Mouse (Mus musculus): ENCODE measurements around the gene Rnaseh1. TPM values are rescaled to one million over a fixed set of nuclear protein-coding genes. Genes with fewer than 3 reads are reported as not detected.

Rnaseh1 gene
- polyA plus RNA-seq, 2 experiments = 26.5 to 31.9 TPM

- Histone ChIP-seq H3K9ac (ENCODE audit: low read depth, low read length, severe bottlenecking) (peak overlapping the region; percentile 12; the same call in 1 of the 2 replicates), H3K4me2 (replicated peaks; ENCODE audit: low read depth, low read length, severe bottlenecking) (no peak overlapping the region), H3K9me3 (ENCODE audit: control insufficient read depth, low read length) (no peaks in the 10 kb centered on the region), H3K36me3 (ENCODE audit: control insufficient read depth, insufficient read depth, low read length) (peaks cover 17% of the 10 kb centered on the region), H3K27me3 (ENCODE audit: control insufficient read depth, insufficient read depth, low read length) (no peaks in the 10 kb centered on the region), H3K27ac (replicated peaks; ENCODE audit: low read depth, low read length) (peak overlapping the region; percentile 67), H3K4me1 (ENCODE audit: control insufficient read depth, insufficient read depth, low read length) (no peaks in the 10 kb centered on the region; the same call in 1 of the 2 replicates), H3K4me3 (replicated peaks; ENCODE audit: low read length) (no peak overlapping the region)
- ATAC-seq (ENCODE audit: low FRiP score, low read depth) = peak; percentile 28
- DNase-seq (ENCODE audit: low spot score) = no peak
- no peak for TF ChIP-seq POLR2A (IDR thresholded peaks at IDR 0.05; ENCODE audit: borderline replicate concordance, extremely low read depth, insufficient read depth, insufficient read length)
- whole genome bisulfite sequencing = 41% methylated on average over 3 of the region's 3 CpGs
Measured at GRCm38 (mm10) chr12:28700101-28700511, 50.7 kb downstream of the Rnaseh1 start.

GRCm38 (mm10) chr12:28700561-28701025, 51.2 kb downstream of the Rnaseh1 start:
- H3K9me3 ChIP-seq (ENCODE audit: control insufficient read depth, low read length) = no peaks in the 10 kb centered on the region
- H3K27me3 ChIP-seq (ENCODE audit: control insufficient read depth, insufficient read depth, low read length) = no peaks in the 10 kb centered on the region
- peaks cover 14% of the 10 kb centered on the region for H3K36me3 ChIP-seq (ENCODE audit: control insufficient read depth, insufficient read depth, low read length)
- WGBS = 76% methylated on average over 19 of the region's 19 CpGs
- no peak for TF ChIP-seq POLR2A (IDR thresholded peaks at IDR 0.05; ENCODE audit: borderline replicate concordance, extremely low read depth, insufficient read depth, insufficient read length)
- H3K4me3 ChIP-seq (replicated peaks; ENCODE audit: low read length) = no peak overlapping the region
- no peak overlapping the region for H3K4me2 ChIP-seq (replicated peaks; ENCODE audit: low read depth, low read length, severe bottlenecking)
- ATAC-seq (ENCODE audit: low FRiP score, low read depth) (no peak), DNase-seq (ENCODE audit: low spot score) (no peak)
- H3K27ac ChIP-seq (replicated peaks; ENCODE audit: low read depth, low read length) = no peak overlapping the region
- no peaks in the 10 kb centered on the region; the same call in 1 of the 2 replicates for H3K4me1 ChIP-seq (ENCODE audit: control insufficient read depth, insufficient read depth, low read length)
- H3K9ac ChIP-seq (ENCODE audit: low read depth, low read length, severe bottlenecking) = peak overlapping the region; percentile 12; the same call in 1 of the 2 replicates

DNA sequence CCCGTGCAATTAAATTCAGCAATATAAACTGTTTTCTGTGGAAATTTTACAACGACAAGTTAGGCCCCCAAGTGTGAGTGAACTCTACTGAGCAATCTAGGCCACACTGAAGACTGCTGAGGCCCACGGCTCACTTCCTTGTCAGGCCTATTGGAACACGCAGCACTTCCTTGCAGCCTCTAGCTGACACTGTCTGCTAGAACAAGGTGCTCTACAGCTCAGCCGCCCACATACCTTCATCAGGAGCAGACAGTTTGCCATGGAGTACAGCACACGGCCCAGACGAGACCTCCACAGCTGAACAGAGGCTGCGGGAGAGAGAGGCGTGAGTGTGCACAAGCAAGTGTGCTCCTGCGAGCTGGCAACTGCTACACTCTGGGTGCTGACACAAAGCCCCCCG, 51.9 kb downstream of the Rnaseh1 start:
- Histone ChIP-seq H3K27me3 (ENCODE audit: control insufficient read depth, insufficient read depth, low read length) (no peaks in the 10 kb centered on the region), H3K9ac (ENCODE audit: low read depth, low read length, severe bottlenecking) (0 out of 2 replicates have a peak overlapping the region, but pooled peaks have one; percentile 8), H3K9me3 (ENCODE audit: control insufficient read depth, low read length) (no peaks in the 10 kb centered on the region), H3K4me2 (replicated peaks; ENCODE audit: low read depth, low read length, severe bottlenecking) (no peak overlapping the region), H3K27ac (replicated peaks; ENCODE audit: low read depth, low read length) (no peak overlapping the region), H3K4me3 (replicated peaks; ENCODE audit: low read length) (no peak overlapping the region), H3K36me3 (ENCODE audit: control insufficient read depth, insufficient read depth, low read length) (peaks cover 13% of the 10 kb centered on the region), H3K4me1 (ENCODE audit: control insufficient read depth, insufficient read depth, low read length) (no peaks in the 10 kb centered on the region; the same call in 1 of the 2 replicates)
- DNase-seq (ENCODE audit: low spot score) = no peak
- WGBS = 67% methylated on average over 11 of the region's 11 CpGs
- no peak for ATAC-seq (ENCODE audit: low FRiP score, low read depth)
- TF ChIP-seq POLR2A (IDR thresholded peaks at IDR 0.05; ENCODE audit: borderline replicate concordance, extremely low read depth, insufficient read depth, insufficient read length) = no peak

- no peaks in the 10 kb centered on the region for H3K27me3 ChIP-seq (ENCODE audit: control insufficient read depth, insufficient read depth, low read length)
- no peak overlapping the region for H3K4me3 ChIP-seq (replicated peaks; ENCODE audit: low read length)
- no peak for TF ChIP-seq POLR2A (IDR thresholded peaks at IDR 0.05; ENCODE audit: borderline replicate concordance, extremely low read depth, insufficient read depth, insufficient read length)
- no peak overlapping the region for H3K4me2 ChIP-seq (replicated peaks; ENCODE audit: low read depth, low read length, severe bottlenecking)
- no peak overlapping the region for H3K9ac ChIP-seq (ENCODE audit: low read depth, low read length, severe bottlenecking)
- H3K4me1 ChIP-seq (ENCODE audit: control insufficient read depth, insufficient read depth, low read length) = no peaks in the 10 kb centered on the region; the same call in 1 of the 2 replicates
- no peak overlapping the region for H3K27ac ChIP-seq (replicated peaks; ENCODE audit: low read depth, low read length)
- no peak for DNase-seq (ENCODE audit: low spot score)
- H3K36me3 ChIP-seq (ENCODE audit: control insufficient read depth, insufficient read depth, low read length) = peaks cover 9% of the 10 kb centered on the region
- H3K9me3 ChIP-seq (ENCODE audit: control insufficient read depth, low read length) = no peaks in the 10 kb centered on the region
- 9% methylated on average over 12 of the region's 12 CpGs for WGBS
- ATAC-seq (ENCODE audit: low FRiP score, low read depth) = no peak
Measured at GRCm38 (mm10) chr12:28704381-28704780, 55.0 kb downstream of the Rnaseh1 start.

DNA sequence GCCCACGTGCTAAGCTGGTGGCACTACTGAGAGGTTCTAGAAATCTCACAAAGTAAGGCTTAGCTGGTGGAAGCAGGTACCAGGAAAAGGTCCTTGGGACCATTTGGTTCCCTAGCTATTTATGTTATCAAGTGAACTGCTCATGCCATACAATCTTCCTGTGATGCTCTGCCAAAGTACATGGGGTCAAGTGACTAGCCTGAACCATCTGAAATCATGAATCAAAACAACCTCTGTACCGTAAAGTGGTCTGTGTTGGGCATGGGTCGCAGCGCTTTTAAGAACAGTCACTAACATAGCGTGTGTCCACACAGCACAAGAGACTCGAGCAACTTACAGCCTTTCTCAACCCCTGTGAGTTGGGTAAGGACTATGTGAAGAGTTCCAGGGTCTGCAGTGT, 55.8 kb downstream of the Rnaseh1 start:
- no peak for TF ChIP-seq POLR2A (IDR thresholded peaks at IDR 0.05; ENCODE audit: borderline replicate concordance, extremely low read depth, insufficient read depth, insufficient read length)
- Histone ChIP-seq H3K27me3 (ENCODE audit: control insufficient read depth, insufficient read depth, low read length) (no peaks in the 10 kb centered on the region), H3K4me1 (ENCODE audit: control insufficient read depth, insufficient read depth, low read length) (no peaks in the 10 kb centered on the region), H3K9ac (ENCODE audit: low read depth, low read length, severe bottlenecking) (no peak overlapping the region), H3K9me3 (ENCODE audit: control insufficient read depth, low read length) (no peaks in the 10 kb centered on the region), H3K4me2 (replicated peaks; ENCODE audit: low read depth, low read length, severe bottlenecking) (no peak overlapping the region), H3K36me3 (ENCODE audit: control insufficient read depth, insufficient read depth, low read length) (peaks cover 14% of the 10 kb centered on the region), H3K27ac (replicated peaks; ENCODE audit: low read depth, low read length) (no peak overlapping the region), H3K4me3 (replicated peaks; ENCODE audit: low read length) (no peak overlapping the region)
- DNase-seq (ENCODE audit: low spot score) (no peak), ATAC-seq (ENCODE audit: low FRiP score, low read depth) (no peak)
- WGBS = 92% methylated on average over 6 of the region's 6 CpGs

Measured in limb, embryonic 14.5 days (tissue).